Comparison of ENCODE assay signal across 22 mouse cellular contexts in the genomic region with DNA sequence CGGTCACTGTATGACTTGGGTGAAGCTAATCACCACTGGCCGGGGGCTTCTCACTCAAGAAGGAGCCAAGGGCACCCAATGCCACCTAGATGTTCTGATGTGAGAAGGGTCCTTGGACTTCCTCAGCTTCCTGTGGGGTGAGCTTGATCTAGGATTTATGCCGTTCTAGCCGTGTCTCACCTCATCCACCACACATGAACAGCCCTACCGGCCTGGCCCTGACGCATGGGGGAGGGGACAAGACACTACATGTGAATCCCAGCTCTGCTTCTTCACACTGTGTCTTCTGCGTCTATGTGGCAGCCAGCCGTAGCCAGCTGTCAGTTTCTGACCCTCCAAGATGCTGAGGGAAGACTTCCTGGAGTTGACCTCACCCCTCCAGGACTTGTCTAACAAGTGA. TPM values are rescaled to one million over a fixed set of nuclear protein-coding genes. Genes with fewer than 3 reads are reported as not detected.
"Had no signal": no experiment of that assay in that cellular context is flagged by ENCODE, and none has a peak within 500 bp of the region (broad histone marks: within the 10 kb centered on the region; RNA-seq: fewer than 3 reads in every experiment).

No protein-coding gene starts in this region.

- H3K9ac ChIP-seq: liver, embryonic 12.5 days; liver, embryonic 15.5 days; midbrain, embryonic 12.5 days; midbrain, embryonic 15.5 days; neural tube, embryonic 12.5 days; neural tube, embryonic 15.5 days; stomach, embryonic 15.5 days had no signal

- H3K27ac ChIP-seq: kidney, postnatal 0 days; limb, embryonic 10.5 days; limb, embryonic 13.5 days; liver, embryonic 12.5 days; liver, embryonic 15.5 days; macrophage; midbrain, embryonic 12.5 days; midbrain, embryonic 15.5 days; neural tube, embryonic 12.5 days; neural tube, embryonic 15.5 days; stomach, embryonic 15.5 days had no signal

- H3K4me3 ChIP-seq: limb, embryonic 10.5 days; limb, embryonic 13.5 days; liver, embryonic 12.5 days; liver, embryonic 15.5 days; midbrain, embryonic 12.5 days; midbrain, embryonic 15.5 days; neural tube, embryonic 12.5 days; neural tube, embryonic 15.5 days; stomach, embryonic 15.5 days had no signal

- H3K9me3 ChIP-seq: limb, embryonic 10.5 days; limb, embryonic 13.5 days; liver, embryonic 12.5 days; liver, embryonic 15.5 days; midbrain, embryonic 12.5 days; midbrain, embryonic 15.5 days; neural tube, embryonic 12.5 days; neural tube, embryonic 15.5 days; stomach, embryonic 15.5 days had no signal

- ATAC-seq: liver, embryonic 12.5 days; midbrain, embryonic 15.5 days had no signal

- DNase-seq: kidney, adult 18-20 months; kidney, adult 9 months; kidney, postnatal 36 days; layer of hippocampus, adult 9-11 months; liver; lung, adult 18-20 months; right cerebral cortex, adult 18-20 months; right cerebral cortex, postnatal 14 days; right cerebral cortex, postnatal 4 days; spleen, adult 18-20 months; thymus, postnatal 36 days had no signal

- H3K27me3 ChIP-seq: limb, embryonic 13.5 days; liver, embryonic 15.5 days; midbrain, embryonic 12.5 days; midbrain, embryonic 15.5 days; neural tube, embryonic 12.5 days; neural tube, embryonic 15.5 days; stomach, embryonic 15.5 days had no signal

- H3K4me2 ChIP-seq: limb, embryonic 13.5 days; liver, embryonic 12.5 days; liver, embryonic 15.5 days; midbrain, embryonic 12.5 days; midbrain, embryonic 15.5 days; neural tube, embryonic 12.5 days; neural tube, embryonic 15.5 days; stomach, embryonic 15.5 days had no signal

- H3K36me3 ChIP-seq: limb, embryonic 10.5 days; limb, embryonic 13.5 days; liver, embryonic 12.5 days; liver, embryonic 15.5 days; midbrain, embryonic 12.5 days; midbrain, embryonic 15.5 days; neural tube, embryonic 12.5 days; neural tube, embryonic 15.5 days; stomach, embryonic 15.5 days had no signal

- H3K4me1 ChIP-seq: midbrain, embryonic 12.5 days; midbrain, embryonic 15.5 days; neural tube, embryonic 12.5 days; neural tube, embryonic 15.5 days had no signal

RNA-seq across cellular contexts. Expression of a gene that starts 7.7 kb away (rescaled TPM):
- polyA plus RNA-seq: macrophage had no signal
